Mouse (Mus musculus) retina, embryonic 14.5 days (tissue): ENCODE results near the gene Hmgn1.
A peak's percentile ranks its signal among the peaks of the same experiment; 100 is the strongest.
"Not testable (repeated sequence)": the region's sequence is repeated elsewhere in the genome, so short reads cannot be mapped to it uniquely, and the experiment has no call there.

Source experiments
- DNase-seq: peaks from one replicate; pipeline ENCODE4 v3.0.0-alpha.2; 2015; ENCODE audit warnings: low spot score

Gene Hmgn1

DNA sequence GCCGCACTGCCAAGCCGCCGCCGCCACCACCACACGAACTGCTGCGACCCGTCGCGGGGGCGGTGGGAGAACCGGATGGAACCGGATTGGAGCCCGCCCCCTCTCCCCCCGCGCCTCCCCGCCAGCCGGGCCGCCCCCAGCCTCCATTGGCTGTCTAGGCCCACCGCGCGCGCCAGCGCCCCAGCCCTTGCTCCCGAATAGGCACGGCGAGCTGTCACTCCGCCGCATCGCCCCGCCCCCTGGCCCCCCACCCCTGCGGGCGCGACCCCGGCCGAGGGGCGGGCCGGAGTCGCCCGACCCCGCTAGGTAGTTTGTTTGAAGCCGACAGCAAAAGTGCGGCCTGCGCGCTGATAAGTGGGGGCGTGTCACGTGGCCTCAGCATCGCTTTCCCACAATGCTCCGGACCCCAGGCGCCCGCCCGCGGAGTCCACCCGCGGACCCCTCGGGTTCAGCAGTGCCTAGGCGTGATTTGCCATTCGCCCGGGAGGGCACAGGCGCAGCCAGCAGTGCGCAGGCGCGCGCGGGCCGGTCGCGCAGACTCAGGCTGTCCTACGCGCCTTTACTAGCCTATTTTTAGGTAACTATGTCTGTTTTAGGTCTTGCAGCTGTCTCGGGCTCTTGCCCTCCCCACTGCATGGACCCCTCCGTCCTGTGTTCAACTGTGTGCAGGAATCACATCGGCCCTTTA, at the start of gene Hmgn1:
TSS of gene Hmgn1 (minus strand) at position 73 of the 688 bp plus-strand sequence.
- peak; percentile 97 for DNase-seq

DNA sequence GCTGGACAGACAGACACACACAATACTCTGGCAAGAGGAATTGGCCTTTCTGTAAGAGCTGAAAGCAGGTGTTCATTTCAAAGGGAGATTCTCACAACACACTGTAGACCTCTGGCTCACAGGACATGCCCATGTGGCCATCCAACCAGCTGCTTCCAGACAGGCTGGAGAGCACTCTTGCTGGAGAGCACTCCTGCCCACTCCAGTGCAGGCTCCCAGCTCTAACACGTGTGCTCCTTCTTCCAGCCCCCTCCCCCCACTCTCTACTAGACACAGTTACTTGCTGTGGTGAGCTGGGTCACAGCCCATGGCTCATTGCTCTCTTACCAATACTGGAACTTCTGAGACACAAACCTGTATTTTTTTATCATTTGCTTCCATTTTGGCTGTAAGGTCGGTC, 47.9 kb upstream of the Hmgn1 start:
- DNase-seq, result no peak

GRCm38 (mm10) chr16:96173648-96174047, 46.1 kb upstream of the Hmgn1 start:
- DNase-seq, result no peak

DNA sequence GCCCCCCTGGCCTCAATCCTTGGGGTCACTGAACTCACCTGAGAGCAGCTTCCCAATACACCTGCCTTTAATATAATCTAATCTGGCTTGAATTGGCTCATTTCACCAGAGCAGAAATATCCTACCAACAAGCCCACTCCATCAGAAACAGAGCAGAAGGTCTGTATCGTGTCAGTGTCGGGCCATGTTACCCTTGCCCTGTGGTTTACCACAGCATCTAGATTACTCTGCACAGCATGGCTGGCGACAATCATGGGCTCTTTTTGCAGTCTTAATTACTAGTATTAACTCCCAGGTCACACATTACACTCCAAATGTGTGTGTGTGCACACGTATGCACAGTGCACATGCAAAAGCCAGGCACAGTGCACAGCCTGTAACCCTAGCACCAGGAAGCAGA, 41.3 kb upstream of the Hmgn1 start:
- no peak for DNase-seq

DNA sequence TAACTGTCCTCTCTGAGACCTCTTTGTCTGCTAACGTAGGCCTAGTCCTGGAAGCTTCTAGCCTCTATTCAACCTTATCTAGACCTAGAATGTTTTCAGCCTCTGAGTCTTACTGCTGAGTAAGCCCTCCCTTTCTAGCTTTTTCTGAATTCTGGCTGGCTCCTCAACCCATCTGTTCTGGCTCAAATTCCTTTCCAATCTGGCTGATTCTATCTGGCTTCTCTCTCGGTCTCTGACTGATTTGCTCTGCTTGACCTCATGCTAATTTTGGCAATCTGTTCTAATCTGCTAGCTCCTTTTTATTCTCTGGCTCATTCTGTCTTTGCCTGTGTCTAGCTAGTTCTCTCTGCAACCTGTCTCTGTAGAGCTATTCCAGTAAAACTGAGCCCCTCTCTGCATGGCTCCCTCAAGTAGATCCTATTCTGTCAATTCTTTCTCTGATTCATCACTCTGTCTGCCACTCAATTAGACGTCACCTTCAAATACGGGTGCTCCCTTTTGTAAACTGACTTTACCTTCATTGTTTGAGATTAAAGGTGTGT, 38.3 kb upstream of the Hmgn1 start:
- DNase-seq, result no peak

- no peak for DNase-seq
Measured at GRCm38 (mm10) chr16:96161336-96161735, 33.8 kb upstream of the Hmgn1 start.

DNA sequence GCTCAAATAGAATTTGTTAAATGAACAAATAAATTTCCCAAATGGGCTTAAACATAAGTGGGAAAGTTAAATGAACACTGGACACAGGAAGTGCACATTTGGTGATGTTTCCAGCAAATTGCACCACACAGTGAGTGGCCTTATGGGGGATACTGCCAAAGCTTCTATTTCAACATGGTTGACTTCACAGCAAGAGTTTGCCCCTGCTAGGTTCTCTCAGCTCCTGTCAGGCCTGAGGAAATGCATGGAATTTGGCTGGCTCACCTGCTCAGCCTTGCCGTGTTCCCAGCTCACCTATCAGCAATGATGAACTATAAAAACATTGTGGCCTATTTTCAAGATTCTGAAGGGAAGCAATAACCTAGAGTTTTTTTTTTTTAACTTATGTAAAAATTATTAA, 33.4 kb upstream of the Hmgn1 start:
- no peak for DNase-seq

GRCm38 (mm10) chr16:96159794-96160346, 32.3 kb upstream of the Hmgn1 start:
- no peak for DNase-seq

DNA sequence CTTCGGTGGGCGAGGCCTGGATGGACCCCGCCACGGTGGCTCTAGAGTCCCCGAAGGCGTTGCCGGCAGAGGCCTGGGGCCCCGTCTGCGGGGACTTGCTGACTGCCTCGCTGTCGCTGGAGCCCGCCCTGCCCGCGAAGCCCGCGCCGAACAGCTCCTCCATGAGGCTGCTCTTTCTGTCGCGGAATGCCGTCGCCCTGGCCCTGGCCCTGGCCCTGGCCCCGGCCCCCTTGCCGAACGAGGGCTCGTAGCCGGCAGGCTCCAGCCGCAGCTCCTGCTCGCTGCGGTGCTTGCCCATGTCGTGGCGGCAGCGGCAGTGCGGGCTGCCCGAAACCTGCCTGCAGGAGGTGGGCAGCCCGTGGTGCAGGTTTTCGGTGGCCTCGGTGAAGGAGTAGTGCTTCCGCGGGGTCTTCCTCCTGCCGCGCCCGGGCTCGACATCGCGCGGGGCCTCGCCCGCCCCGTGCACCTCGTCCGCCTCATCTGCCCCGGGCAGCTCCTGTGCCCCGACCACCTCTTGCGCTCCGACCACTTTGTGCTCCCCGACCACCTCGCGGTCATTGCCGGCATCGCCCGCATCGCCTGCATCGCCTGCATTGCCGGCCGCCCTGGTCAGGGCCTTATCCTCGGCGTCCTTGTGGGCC, 31.7 kb upstream of the Hmgn1 start:
- DNase-seq, result peak; percentile 81

DNA sequence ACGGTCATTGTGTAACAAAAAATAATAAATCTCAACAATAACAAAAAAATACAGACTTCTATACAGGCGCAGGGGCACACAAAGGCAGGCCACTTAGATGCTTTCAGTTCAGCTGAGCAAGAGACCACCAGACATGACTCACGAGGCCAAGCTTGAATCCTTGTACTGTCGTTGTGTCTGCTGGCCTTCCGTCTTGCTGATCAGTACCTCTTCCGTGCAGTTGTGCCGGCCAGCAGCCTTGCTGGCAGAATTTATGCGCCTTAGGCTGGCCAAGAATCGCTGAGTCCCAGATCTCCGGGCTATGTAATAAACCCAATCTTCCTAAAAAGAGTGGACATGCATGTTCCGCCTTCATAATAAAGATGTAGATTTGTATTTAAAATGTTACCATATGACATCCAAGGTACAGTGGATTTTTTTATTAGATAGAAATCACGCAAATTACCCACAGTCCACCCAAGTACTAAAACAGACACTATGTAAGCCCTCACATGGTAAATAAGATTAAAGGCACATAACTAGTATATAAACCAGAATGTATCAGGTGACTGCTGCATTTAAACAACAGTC, 31.1 kb upstream of the Hmgn1 start:
- no peak for DNase-seq

- no peak for DNase-seq
Measured at GRCm38 (mm10) chr16:96157171-96157570, 29.6 kb upstream of the Hmgn1 start.

GRCm38 (mm10) chr16:96156019-96156418, 28.5 kb upstream of the Hmgn1 start:
- DNase-seq, result no peak

- DNase-seq, result no peak
Measured at GRCm38 (mm10) chr16:96154476-96154875, 26.9 kb upstream of the Hmgn1 start.

DNA sequence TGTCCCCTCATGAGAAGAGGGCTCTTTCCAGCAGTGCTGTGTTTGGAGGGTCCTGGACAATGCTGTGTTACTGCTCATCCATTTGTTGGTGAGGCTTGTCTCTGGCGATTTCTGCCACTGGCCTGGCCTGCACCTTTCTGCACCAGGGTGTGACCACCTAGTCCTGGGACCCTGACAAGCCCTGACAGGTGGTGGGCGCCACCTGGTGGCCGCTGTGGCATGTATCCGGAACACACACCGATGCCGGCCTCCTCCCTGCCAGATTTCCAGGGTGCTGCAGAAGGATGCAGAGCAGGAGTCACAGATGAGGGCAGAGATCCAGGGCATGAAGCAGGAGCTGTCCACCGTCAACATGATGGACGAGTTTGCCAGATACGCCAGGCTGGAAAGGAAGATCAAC, 24.0 kb upstream of the Hmgn1 start:
- DNase-seq, result peak; percentile 85

DNA sequence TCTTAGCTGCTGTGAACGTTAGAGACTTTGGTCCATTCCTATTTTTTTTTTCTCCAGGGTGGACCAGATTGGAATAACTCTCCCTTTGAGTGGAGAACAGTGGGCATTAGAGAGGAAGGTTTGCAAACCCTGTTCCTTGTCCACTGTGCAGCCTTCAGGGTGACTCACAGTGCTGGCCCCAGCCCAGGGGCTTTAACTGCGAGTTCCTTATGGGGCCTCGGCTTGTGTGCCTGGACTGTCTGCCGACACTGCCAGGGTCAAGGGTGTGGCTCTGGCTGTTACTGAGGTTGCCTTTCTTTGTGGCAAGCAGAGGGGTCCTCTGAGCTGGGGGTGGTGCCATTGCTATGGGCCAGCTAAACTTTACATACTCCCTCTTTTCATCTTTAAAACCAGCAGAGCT, 23.5 kb upstream of the Hmgn1 start:
- DNase-seq, result no peak

GRCm38 (mm10) chr16:96149311-96149710, 21.8 kb upstream of the Hmgn1 start:
- DNase-seq, result no peak

GRCm38 (mm10) chr16:96148834-96149233, 21.3 kb upstream of the Hmgn1 start:
- DNase-seq, result no peak

GRCm38 (mm10) chr16:96145814-96146213, 18.3 kb upstream of the Hmgn1 start:
- DNase-seq, result no peak

- peak; percentile 100 for DNase-seq
Measured at GRCm38 (mm10) chr16:96145110-96145800, 17.7 kb upstream of the Hmgn1 start, which contains the start of gene Wrb. Wrb (plus strand) TSS chr16:96145407.

DNA sequence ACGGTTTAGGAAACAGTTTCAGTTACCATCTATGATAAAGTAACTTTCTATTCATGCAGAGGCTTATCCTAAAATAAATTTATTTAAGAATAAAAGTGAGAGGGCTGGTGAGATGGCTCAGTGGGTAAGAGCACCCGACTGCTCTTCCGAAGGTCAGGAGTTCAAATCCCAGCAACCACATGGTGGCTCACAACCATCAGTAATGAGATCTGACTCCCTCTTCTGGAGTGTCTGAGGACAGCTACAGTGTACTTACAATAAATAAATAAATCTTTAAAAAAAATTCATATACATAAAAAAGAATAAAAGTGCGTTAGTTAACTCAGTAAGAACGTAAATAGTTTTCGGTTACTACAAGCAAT, 17.2 kb upstream of the Hmgn1 start:
- DNase-seq, result not testable (repeated sequence)

- peak; percentile 53 for DNase-seq
Measured at GRCm38 (mm10) chr16:96128466-96128865, 937 bp upstream of the Hmgn1 start.

GRCm38 (mm10) chr16:96127288-96127656, 257 bp downstream of the Hmgn1 start:
- DNase-seq, result no peak
